Mouse (Mus musculus): ENCODE measurements around the gene Asic2. TPM values are rescaled to one million over a fixed set of nuclear protein-coding genes. Genes with fewer than 3 reads are reported as not detected.
A peak's percentile ranks its signal among the peaks of the same experiment; 100 is the strongest.

Asic2 gene
- polyA plus RNA-seq, 1 experiment from 2014 or later = not detected

DNA sequence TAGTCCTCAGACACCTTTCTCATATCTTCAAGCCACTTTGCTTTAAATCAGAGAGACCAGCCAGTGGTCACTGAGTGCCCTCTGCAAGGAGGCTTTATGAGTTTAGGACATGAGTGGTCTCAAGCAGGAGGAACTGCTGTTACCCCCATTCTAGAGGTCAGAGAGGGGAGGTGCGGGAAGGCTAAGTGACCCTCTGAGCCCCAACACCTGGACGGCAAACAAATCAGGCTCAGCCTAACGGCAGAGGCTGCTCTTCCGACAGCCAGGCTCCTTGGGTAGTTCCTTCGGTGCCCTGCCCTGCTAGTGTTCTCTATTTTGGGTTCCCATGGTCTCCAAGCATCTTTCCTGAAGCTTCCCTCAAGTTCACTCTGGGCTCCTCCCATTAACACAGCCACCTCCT, 357.8 kb downstream of the Asic2 start:
- no peaks in the 10 kb centered on the region for H3K36me3 ChIP-seq (replicated peaks; ENCODE audit: insufficient read depth, low read length)
- TF ChIP-seq EP300 (IDR thresholded peaks at IDR 0.05; ENCODE audit: low read depth) (no peak), CTCF (IDR thresholded peaks at IDR 0.05; ENCODE audit: low read depth) (no peak)
- H3K9me3 ChIP-seq (ENCODE audit: low read length) = no peaks in the 10 kb centered on the region
- H3K4me1 ChIP-seq (ENCODE audit: insufficient read depth) = no peaks in the 10 kb centered on the region
- ATAC-seq (no peak), DNase-seq (no peak)
- H3K27me3 ChIP-seq (ENCODE audit: insufficient read depth, low read length) = peaks cover 27% of the 10 kb centered on the region
- H3K9ac ChIP-seq (replicated peaks) = no peak overlapping the region
- WGBS (ENCODE audit: insufficient replicate concordance) = 64% methylated on average over 5 of the region's 5 CpGs
- no peak overlapping the region for H3K4me2 ChIP-seq (ENCODE audit: low read depth, low read length)
- H3K4me3 ChIP-seq (ENCODE audit: low read depth, low read length) = no peak overlapping the region
- H3K27ac ChIP-seq (ENCODE audit: low read depth) = no peak overlapping the region

DNA sequence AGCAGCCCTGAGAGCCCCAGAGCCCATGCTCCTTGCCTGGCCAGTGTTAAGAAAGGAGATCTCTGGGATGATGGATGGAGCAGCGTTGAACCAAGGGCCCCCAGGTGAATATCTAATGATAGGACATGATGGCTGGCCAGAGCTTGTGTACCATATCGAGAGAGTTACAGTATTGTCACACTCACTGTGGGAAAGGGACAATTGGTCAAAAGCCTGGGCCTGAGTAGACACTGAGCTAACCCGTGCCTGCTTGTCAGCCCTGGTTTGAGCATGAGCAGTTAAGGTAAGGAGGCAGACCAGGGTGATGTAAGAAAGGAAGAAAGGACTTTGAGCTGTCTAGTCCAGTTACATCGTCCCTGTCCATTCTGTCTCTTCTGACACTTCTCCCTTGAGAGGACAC, 365.3 kb downstream of the Asic2 start:
- no peak overlapping the region for H3K4me3 ChIP-seq (ENCODE audit: low read depth, low read length)
- H3K9ac ChIP-seq (replicated peaks) = no peak overlapping the region
- H3K27me3 ChIP-seq (ENCODE audit: insufficient read depth, low read length) = no peaks in the 10 kb centered on the region
- no peak overlapping the region for H3K27ac ChIP-seq (ENCODE audit: low read depth)
- ATAC-seq (no peak), DNase-seq (no peak)
- TF ChIP-seq EP300 (IDR thresholded peaks at IDR 0.05; ENCODE audit: low read depth) = no peak
- no peak for TF ChIP-seq CTCF (IDR thresholded peaks at IDR 0.05; ENCODE audit: low read depth)
- WGBS (ENCODE audit: insufficient replicate concordance) = 58% methylated on average over 4 of the region's 4 CpGs
- no peaks in the 10 kb centered on the region for H3K36me3 ChIP-seq (replicated peaks; ENCODE audit: insufficient read depth, low read length)
- H3K9me3 ChIP-seq (ENCODE audit: low read length) = no peaks in the 10 kb centered on the region
- no peak overlapping the region for H3K4me2 ChIP-seq (ENCODE audit: low read depth, low read length)
- no peaks in the 10 kb centered on the region for H3K4me1 ChIP-seq (ENCODE audit: insufficient read depth)

DNA sequence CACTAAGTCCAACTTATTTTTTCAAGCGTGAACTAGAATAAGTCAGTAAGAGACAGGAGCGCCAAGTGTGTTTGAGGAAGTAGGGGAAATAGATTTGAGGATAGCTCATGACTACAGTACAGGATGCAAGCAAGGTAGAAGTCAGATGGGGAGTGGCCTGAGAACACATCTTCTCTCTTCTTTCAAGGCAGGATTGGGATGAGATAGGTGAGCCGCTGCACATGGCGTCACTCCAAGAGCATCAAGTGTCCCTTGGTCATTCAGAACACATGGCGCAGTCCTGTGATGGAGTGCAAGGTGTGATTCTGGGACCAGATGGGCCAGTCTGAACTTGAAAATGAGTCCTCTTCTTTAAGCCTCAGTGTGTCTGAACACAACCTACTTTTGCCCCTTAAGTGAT, 366.5 kb downstream of the Asic2 start:
- ATAC-seq (no peak), DNase-seq (no peak)
- no peaks in the 10 kb centered on the region for H3K36me3 ChIP-seq (replicated peaks; ENCODE audit: insufficient read depth, low read length)
- no peaks in the 10 kb centered on the region for H3K27me3 ChIP-seq (ENCODE audit: insufficient read depth, low read length)
- no peak overlapping the region for H3K4me3 ChIP-seq (ENCODE audit: low read depth, low read length)
- no peak overlapping the region for H3K9ac ChIP-seq (replicated peaks)
- 87% methylated on average over 5 of the region's 5 CpGs for WGBS (ENCODE audit: insufficient replicate concordance)
- no peaks in the 10 kb centered on the region for H3K9me3 ChIP-seq (ENCODE audit: low read length)
- no peaks in the 10 kb centered on the region for H3K4me1 ChIP-seq (ENCODE audit: insufficient read depth)
- no peak overlapping the region for H3K27ac ChIP-seq (ENCODE audit: low read depth)
- TF ChIP-seq EP300 (IDR thresholded peaks at IDR 0.05; ENCODE audit: low read depth) = no peak
- TF ChIP-seq CTCF (IDR thresholded peaks at IDR 0.05; ENCODE audit: low read depth) = no peak
- H3K4me2 ChIP-seq (ENCODE audit: low read depth, low read length) = no peak overlapping the region

DNA sequence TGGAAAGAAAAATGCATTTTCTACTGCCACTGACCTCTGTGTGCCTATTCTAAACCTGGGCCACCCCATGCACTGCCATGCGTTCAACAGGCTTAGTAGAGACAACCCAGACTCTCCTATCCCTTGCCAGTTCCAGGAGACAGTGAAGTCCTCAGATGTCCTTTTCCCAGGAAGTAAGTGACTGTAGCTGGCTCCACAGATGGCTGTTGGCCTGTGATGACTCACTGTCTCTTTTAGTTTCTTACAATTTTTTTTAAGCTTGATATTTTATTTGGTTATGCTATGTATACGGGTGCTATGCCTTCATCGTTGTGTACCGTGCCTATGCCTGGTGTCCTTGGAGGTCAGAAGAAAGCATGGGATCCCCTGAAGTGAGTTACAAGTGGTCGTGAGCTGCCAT, 370.7 kb downstream of the Asic2 start:
- Histone ChIP-seq H3K4me1 (ENCODE audit: insufficient read depth) (no peaks in the 10 kb centered on the region), H3K4me3 (ENCODE audit: low read depth, low read length) (no peak overlapping the region), H3K9ac (replicated peaks) (no peak overlapping the region), H3K27me3 (ENCODE audit: insufficient read depth, low read length) (no peaks in the 10 kb centered on the region), H3K27ac (ENCODE audit: low read depth) (no peak overlapping the region), H3K9me3 (ENCODE audit: low read length) (no peaks in the 10 kb centered on the region), H3K36me3 (replicated peaks; ENCODE audit: insufficient read depth, low read length) (no peaks in the 10 kb centered on the region), H3K4me2 (ENCODE audit: low read depth, low read length) (no peak overlapping the region)
- WGBS (ENCODE audit: insufficient replicate concordance) = 77% methylated on average over 5 of the region's 5 CpGs
- ATAC-seq (no peak), DNase-seq (no peak)
- TF ChIP-seq CTCF (IDR thresholded peaks at IDR 0.05; ENCODE audit: low read depth) (no peak), EP300 (IDR thresholded peaks at IDR 0.05; ENCODE audit: low read depth) (no peak)

DNA sequence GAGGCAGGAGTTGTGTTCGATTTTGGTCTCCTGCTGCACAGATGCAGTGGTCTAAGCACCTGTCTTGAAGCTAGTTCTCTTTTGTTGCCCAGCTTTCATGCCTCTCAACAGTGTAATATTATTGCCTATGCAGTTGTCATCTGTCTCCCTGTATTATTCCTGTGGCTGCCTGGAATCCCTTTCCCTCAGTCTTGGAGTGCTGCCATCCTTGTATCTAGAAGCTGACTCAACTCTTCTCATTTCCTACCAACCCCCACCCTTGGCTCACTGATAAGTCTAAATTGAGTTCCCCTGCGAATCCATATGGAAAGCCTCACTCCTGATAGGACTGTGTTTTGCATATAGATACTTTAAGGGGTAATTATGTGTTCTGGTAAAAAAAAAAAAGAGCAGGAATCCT, 373.0 kb downstream of the Asic2 start:
- DNase-seq (no peak), ATAC-seq (no peak)
- WGBS (ENCODE audit: insufficient replicate concordance) = 63% methylated on average over 2 of the region's 2 CpGs
- Histone ChIP-seq H3K4me3 (ENCODE audit: low read depth, low read length) (no peak overlapping the region), H3K4me1 (ENCODE audit: insufficient read depth) (no peaks in the 10 kb centered on the region), H3K27me3 (ENCODE audit: insufficient read depth, low read length) (no peaks in the 10 kb centered on the region), H3K9ac (replicated peaks) (no peak overlapping the region), H3K9me3 (ENCODE audit: low read length) (no peaks in the 10 kb centered on the region), H3K4me2 (ENCODE audit: low read depth, low read length) (no peak overlapping the region), H3K27ac (ENCODE audit: low read depth) (no peak overlapping the region), H3K36me3 (replicated peaks; ENCODE audit: insufficient read depth, low read length) (no peaks in the 10 kb centered on the region)
- TF ChIP-seq CTCF (IDR thresholded peaks at IDR 0.05; ENCODE audit: low read depth) = no peak
- TF ChIP-seq EP300 (IDR thresholded peaks at IDR 0.05; ENCODE audit: low read depth) = 0 out of 2 replicates have a peak, but pooled peaks have one; percentile 9

DNA sequence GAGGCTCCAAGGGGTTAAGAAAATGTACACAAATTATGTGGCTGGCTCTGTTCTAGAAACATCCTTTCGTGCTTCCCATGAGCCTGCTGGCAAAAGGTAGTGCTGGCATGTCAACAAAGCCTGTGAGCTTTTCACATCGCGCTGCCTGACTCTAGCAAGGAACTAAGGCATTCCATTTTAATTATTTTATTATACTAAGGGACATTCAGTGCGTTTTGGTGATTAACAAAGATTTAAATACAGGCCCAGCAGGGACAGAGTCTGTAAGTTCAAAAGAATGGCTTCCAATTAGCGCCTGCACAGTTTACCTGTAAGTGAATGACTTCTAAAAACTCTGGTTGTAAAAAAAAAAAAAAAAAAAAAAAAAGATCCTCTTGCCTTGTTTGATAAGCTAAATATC, 375.5 kb downstream of the Asic2 start:
- no peaks in the 10 kb centered on the region for H3K9me3 ChIP-seq (ENCODE audit: low read length)
- DNase-seq (no peak), ATAC-seq (no peak)
- no peak overlapping the region for H3K4me3 ChIP-seq (ENCODE audit: low read depth, low read length)
- no peak overlapping the region for H3K27ac ChIP-seq (ENCODE audit: low read depth)
- H3K27me3 ChIP-seq (ENCODE audit: insufficient read depth, low read length) = 0 out of 2 replicates have a peak, but pooled peaks cover 4% of the 10 kb centered on the region
- H3K4me2 ChIP-seq (ENCODE audit: low read depth, low read length) = no peak overlapping the region
- TF ChIP-seq CTCF (IDR thresholded peaks at IDR 0.05; ENCODE audit: low read depth) = no peak
- no peak for TF ChIP-seq EP300 (IDR thresholded peaks at IDR 0.05; ENCODE audit: low read depth)
- no peaks in the 10 kb centered on the region for H3K4me1 ChIP-seq (ENCODE audit: insufficient read depth)
- WGBS (ENCODE audit: insufficient replicate concordance) = 50% methylated on average over 5 of the region's 5 CpGs
- no peak overlapping the region for H3K9ac ChIP-seq (replicated peaks)
- no peaks in the 10 kb centered on the region for H3K36me3 ChIP-seq (replicated peaks; ENCODE audit: insufficient read depth, low read length)

DNA sequence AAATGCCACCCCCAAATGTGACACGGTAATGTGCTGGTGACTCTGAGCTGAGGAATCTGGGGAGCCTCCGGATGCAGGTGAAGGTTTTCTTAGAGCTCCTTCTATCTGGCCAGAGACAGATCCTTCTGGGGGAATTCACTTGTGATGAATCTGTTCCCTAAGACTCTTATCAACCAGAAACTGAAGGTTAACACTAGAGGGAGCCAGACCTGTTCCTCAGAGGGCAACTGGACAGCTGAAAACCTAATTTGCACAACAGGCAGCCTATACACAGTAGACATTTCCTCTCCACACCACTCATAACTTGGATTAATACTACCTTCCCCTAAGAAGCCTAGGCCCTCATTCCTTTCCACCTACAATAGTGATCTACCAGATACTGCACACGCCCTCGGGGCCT, 377.3 kb downstream of the Asic2 start:
- H3K9ac ChIP-seq (replicated peaks) = no peak overlapping the region
- peak; percentile 52 for TF ChIP-seq CTCF (IDR thresholded peaks at IDR 0.05; ENCODE audit: low read depth)
- no peak for TF ChIP-seq EP300 (IDR thresholded peaks at IDR 0.05; ENCODE audit: low read depth)
- DNase-seq (no peak), ATAC-seq (no peak)
- no peaks in the 10 kb centered on the region for H3K4me1 ChIP-seq (ENCODE audit: insufficient read depth)
- H3K27me3 ChIP-seq (ENCODE audit: insufficient read depth, low read length) = 0 out of 2 replicates have a peak, but pooled peaks cover 4% of the 10 kb centered on the region
- 67% methylated on average over 4 of the region's 4 CpGs for WGBS (ENCODE audit: insufficient replicate concordance)
- H3K27ac ChIP-seq (ENCODE audit: low read depth) = no peak overlapping the region
- H3K4me3 ChIP-seq (ENCODE audit: low read depth, low read length) = no peak overlapping the region
- no peaks in the 10 kb centered on the region for H3K9me3 ChIP-seq (ENCODE audit: low read length)
- no peaks in the 10 kb centered on the region for H3K36me3 ChIP-seq (replicated peaks; ENCODE audit: insufficient read depth, low read length)
- H3K4me2 ChIP-seq (ENCODE audit: low read depth, low read length) = no peak overlapping the region
